Mouse (Mus musculus) right cerebral cortex, postnatal 14 days (tissue): Measurements from ENCODE around the gene Rp2.
"Not testable (repeated sequence)": the region's sequence is repeated elsewhere in the genome, so short reads cannot be mapped to it uniquely, and the experiment has no call there.

Source experiments
- DNase-seq: peaks from one replicate; pipeline ENCODE4 v3.0.0; 2022

Gene Rp2

DNA sequence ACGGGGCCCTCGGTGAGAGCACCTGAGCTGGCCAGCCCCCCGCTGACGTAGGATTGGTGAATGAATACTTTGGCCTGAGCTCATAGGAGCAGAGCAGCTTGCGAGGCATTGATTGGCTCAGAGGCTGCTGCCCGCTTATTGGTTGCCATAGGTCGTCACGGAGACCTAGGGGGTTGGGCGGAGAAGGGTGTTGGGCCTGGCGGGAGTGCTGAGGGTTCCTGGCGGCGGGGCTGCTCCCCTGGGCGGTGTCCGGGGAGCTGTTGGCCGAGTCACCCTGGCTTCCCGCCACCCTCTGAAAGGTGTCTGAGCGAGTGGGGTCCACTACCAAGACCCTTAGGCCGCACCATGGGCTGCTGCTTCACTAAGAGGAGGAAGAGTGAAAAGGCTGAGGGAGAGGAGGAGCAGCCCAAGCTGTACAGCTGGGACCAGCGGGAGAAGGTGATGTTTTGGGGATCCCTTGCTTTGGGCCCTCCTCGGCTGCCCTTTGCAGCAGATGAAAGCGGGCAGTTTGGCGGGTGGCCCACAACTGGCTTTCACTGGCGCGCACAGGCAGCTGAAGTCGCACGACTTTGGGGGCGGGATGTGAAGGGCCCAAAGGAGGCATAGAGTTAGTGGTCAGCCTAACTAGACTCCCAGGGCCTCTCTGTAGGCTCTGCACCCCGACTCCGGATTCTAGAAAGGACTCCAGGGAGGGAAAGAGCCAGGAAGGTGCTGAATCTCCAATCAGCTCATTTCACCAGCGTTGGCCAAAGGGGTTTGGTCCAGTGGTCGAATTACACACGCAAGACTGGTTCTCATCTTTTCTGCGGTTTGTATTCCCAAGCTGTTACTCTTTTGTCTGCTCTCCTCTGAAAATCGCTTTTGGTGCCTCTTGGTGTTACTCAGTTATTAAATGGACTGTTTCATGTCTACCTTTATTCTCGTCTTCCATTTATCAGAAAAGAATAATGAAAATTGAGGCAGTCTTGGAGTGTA is at the start of gene Rp2:
Gene Rp2 (plus strand): TSS at position 91 of the 975 bp plus-strand sequence.
- peak; percentile 64 for DNase-seq

GRCm38 (mm10) chrX:20332756-20333155 is 31.5 kb upstream of the Rp2 start:
- no peak for DNase-seq

DNA sequence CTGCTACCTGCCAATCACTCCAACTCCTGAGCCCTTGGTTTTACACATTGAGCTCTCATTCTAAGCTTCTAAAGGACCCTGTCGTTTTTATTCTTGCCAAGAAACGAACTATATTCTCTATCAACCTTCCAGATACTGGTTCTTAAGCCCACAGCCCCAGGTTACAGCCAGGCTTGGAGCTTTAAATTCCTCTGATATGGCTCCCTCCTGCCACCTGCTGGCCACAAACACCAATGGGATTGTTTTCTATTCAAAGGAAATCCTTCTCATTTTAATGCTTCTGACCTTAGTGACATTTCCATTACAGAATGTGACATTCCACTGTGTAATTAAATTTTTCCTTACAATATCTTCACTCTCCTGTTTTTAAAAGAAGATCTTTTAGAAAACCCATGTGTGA is 28.6 kb upstream of the Rp2 start:
- peak; percentile 72 for DNase-seq

DNA sequence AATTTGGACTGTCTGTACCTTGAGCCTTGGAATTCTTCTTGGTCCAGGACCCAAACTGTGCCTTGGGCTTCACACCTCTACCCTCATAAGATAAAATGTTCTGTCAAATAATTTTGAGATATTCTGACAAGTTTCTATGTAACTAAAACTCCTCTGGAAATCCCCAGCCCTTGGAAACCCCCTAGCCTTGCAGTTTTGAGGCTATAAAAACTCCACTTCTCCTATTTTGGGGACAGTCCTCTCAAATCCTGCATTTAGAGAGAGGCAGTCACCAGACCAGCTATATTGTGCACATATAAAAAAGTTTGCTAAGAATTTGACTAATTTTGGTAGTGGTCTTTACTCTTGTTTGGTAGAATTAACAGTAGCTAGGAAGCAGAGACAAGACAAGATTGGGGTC is 19.3 kb upstream of the Rp2 start:
- DNase-seq = no peak

GRCm38 (mm10) chrX:20346355-20346754 is 17.9 kb upstream of the Rp2 start:
- no peak for DNase-seq

- DNase-seq = not testable (repeated sequence)
These were observed 14.0 kb upstream of the Rp2 start for GRCm38 (mm10) chrX:20350241-20350640.

DNA sequence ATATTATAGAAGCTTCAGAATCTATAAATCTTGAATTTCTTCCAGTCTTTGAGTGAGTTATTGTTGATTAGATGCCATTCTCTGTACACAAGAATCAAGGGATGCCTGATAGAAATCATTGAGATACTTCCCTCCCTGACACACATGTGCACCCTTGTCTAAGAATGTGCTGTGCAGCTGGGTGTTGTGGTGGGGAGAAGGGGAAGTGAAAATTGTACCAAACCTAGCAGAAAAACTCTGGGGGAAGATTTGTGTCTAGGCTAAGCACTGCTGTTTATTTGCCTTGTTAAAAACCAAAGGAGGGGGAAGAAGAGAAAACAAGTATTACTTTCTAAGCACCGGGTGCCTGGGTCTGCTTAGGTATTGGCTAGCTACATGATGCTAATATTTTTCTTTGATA is 9.0 kb upstream of the Rp2 start:
- no peak for DNase-seq

GRCm38 (mm10) chrX:20356309-20356708 is 8.0 kb upstream of the Rp2 start:
- no peak for DNase-seq

- DNase-seq = no peak
These were observed 1.8 kb downstream of the Rp2 start for GRCm38 (mm10) chrX:20366036-20366435.

GRCm38 (mm10) chrX:20379347-20380014 is 15.2 kb downstream of the Rp2 start:
- no peak for DNase-seq

- DNase-seq = no peak
These were observed 18.0 kb downstream of the Rp2 start for GRCm38 (mm10) chrX:20382260-20382659.

DNA sequence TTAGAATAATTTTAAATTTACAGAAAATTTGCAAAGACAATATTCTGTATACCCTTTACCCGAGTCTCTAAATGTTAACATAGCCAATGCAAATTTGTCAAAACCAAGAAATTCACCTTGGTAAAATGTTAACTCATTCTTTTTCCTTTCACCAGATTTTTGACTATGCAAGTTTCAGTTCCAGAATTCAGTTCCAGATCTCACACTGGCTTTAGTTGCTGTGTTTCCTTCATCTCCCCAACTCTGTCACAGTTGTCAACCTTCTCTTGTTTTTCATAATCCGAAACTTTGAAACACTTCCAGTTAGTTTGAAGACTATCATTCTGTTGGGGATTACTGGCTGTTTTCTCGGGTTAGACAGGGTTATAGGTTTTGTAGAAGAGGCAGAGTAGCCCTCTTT is 22.7 kb downstream of the Rp2 start:
- DNase-seq = no peak

- DNase-seq = not testable (repeated sequence)
These were observed 27.7 kb downstream of the Rp2 start for GRCm38 (mm10) chrX:20391964-20392363.

- no peak for DNase-seq
These were observed 28.7 kb downstream of the Rp2 start for GRCm38 (mm10) chrX:20392942-20393341.

GRCm38 (mm10) chrX:20404068-20404467 is 39.8 kb downstream of the Rp2 start:
- DNase-seq = no peak

DNA sequence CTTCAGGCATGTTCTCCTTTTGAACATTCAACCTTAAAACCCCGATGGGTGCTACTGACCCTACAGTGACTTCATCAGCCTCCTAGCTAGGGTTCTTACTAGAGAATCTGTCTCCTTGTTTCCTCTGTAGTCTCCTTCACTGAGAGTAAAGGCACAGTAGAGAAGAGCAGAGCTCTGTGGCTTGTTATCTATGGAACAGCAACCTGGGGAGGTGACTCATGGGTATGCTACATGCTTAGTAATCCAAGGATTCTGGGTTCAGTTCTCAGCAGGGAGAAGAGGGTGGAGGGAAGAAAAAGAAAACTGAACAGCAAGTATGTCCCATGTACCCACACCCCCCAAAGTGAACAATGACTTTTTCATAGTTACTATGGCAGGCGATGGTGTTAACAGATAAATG is 42.6 kb downstream of the Rp2 start:
- no peak for DNase-seq

DNA sequence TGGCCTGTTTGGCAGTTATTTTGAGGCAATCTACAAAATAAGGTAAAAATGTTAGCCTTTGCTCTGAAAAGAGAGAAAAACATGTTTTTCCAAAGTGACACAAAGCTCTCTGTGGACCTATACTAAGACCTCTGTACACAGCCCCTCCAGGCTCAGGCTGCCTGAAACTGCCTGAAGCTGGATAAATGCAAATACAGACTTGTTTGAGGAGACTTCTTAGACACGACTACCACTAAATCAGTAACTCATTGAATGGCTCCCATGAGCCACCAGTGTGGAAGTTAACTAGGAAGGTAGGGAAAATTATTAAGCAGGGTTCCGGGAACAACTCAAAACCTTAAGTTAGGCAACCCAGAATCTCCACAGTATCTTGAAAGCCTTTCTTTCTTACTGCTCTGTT is 43.4 kb downstream of the Rp2 start:
- DNase-seq = no peak

DNA sequence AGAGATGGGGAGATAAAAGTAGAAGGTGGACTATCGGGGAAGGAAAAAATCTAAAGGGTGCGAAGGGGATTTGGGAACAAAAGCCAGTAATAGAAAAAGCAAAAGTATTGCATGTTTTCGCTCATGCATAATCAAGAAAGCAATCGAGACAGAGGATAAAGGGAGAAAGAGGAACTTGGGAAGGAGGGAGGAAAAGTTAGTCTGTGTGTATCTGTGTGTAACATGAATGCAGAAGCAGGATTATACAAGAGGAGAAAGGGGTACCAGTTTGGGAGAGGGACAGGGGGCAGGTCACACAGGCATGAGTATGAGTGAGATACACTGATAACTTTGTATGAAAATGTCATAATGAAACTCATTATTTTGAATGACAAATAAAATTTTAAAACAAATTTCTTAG is 47.1 kb downstream of the Rp2 start:
- no peak for DNase-seq

DNA sequence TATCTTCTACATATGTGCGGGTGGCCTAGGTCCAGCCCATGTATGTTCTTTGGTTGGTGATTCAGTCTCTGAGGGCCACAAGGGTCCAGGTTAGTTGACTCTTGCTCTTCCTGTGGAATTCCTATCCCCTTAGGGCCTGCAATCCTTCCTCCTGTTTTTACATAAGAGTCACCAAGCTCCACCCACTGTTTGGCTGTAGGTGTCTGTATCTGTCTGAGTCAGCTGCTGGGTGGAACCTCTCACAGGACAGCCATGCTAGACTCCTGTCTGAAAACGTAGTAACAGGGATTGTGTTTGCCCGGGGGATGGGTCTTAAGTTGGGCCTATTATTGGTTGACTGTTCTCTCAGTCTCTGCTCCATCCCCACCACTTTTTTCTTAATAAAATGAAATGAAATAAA is 47.9 kb downstream of the Rp2 start:
- no peak for DNase-seq

- DNase-seq = peak; percentile 16
These were observed 50.8 kb downstream of the Rp2 start for GRCm38 (mm10) chrX:20414885-20415622.

DNA sequence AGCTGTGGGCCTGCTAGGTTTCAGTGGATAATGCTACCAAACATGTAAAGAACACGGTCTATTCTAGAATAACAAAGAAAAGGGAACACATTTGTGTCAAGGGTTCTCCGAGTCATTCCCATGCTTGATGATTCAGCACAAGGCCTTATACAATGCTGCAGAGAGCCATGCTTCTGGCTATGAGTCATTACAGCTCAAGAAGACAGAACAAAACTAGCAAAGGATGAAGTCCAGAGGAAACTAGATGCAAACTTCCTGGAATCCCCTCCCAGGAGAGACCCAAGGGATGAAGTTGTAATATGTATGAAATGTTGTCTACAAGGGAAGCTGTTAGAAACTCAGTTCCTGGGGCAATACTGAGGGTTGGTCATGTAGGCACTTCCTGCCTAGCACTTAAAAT is 54.2 kb downstream of the Rp2 start:
- no peak for DNase-seq

DNA sequence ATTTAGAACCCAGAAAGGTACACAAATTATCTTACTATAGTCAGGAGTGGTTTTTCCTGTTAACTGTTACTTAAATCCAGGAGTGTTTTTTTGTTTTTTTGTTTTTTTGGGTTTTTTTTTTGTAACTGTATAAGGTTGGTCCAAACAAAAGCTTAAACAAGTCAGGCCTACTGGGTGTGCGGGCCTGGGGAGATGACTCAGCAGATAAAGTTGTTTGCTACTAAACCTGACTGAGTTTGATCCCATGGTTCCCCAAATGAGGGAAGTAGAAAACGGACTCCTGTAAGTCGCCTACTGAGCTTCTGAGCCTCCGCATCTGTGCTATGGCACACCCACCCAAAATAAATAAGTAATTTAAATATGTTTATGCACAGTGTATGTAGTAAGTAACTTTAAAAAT is 55.3 kb downstream of the Rp2 start:
- DNase-seq = no peak

DNA sequence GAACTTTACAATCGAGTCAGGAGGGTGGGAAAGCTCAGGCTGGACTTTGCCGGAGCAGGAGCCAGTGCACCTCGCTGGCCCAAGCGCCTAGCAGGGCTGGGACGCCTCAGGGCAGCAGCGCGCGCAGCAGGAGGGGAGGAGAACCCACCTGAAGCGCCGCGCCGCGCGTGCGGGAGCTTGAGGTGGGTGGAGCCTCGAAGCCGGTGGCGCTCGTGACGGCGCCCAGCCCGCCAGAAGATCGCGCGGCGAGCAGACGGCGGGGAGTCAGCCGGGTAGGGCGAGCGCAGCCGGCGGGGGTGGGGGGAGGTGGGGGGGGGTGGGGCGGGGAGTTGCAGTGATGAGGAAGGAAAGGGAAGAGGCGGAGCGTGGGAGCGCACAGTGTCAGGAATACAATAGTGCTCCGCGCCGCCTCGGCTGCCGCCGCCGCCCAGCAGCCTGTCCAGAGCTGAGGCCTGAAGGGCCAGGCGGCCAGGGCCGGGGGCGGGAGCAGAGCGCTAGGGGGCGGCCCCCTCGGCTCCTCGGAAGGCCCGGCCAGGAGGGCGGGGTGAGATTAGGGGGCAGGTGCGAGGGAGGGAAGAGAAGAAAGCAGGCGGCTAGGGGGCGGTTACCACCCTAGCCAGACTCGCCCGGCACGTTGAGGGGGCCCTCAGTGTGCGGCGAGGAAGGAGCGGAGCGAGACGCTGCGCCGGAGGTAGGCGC is 61.0 kb downstream of the Rp2 start, which contains the start of gene Jade3:
Gene Jade3 (plus strand): TSS at position 549 of the 699 bp plus-strand sequence.
- peak; percentile 65 for DNase-seq
